Mouse (Mus musculus) Patski (cell line): ENCODE results near the gene Idh3g. TPM values are rescaled to one million over a fixed set of nuclear protein-coding genes. Genes with fewer than 3 reads are reported as not detected.

Experiments
- ATAC-seq: fragments of 100-300 bp; one replicate; pipeline ENCODE4 v1.8.0; 2021
- CTCF ChIA-PET: fragments of 350-600 bp; sonication (Branson Sonifier 250); formaldehyde crosslinking; loops from one replicate; lab custom pipeline; 2022; ENCODE audit warnings: inconsistent platforms; lab: Charles Lee
- POLR2A ChIA-PET: fragments of 350-600 bp; sonication (Branson Sonifier 250); formaldehyde crosslinking; loops from one replicate; lab custom pipeline; 2022; ENCODE audit warnings: antibody characterized with exemption, inconsistent platforms; lab: Charles Lee
- DNase-seq: peaks from one replicate; pipeline ENCODE4 v3.0.0-alpha.2; 2011; ENCODE audit warnings: low read depth, low spot score
- H3K27me3 ChIP-seq: fragments of 371-371 bp; one replicate; pipeline ENCODE4 v1.5.1; 2021
- CTCF ChIP-seq: fragments of 100-300 bp; IDR thresholded peaks from one replicate; pipeline ENCODE4 v1.5.1; 2021
- in situ Hi-C: fragments of 300-500 bp; cut with MboI; formaldehyde crosslinking; loops from 3 replicates; pipeline ENCODE4 v1.11.1; 2018; ENCODE audit warnings: low pct_unique_long_range_greater_than_20kb, mixed read lengths
- polyA plus RNA-seq: library from polyadenylated mRNA; unstranded; gene quantifications from one replicate; pipeline ENCODE4 v1.2.3, GENCODE M21; 2021

Gene Idh3g
- 275 TPM for polyA plus RNA-seq

GRCm38 (mm10) chrX:73786364-73787224, at the start of gene Idh3g, which contains the start of gene Ssr4:
Gene Idh3g (minus strand): TSS chrX:73786897.
Gene Ssr4 (plus strand): TSS chrX:73787028.
- ChIA-PET CTCF (no interaction called here), POLR2A (interaction anchor here (1.0 kb wide), 1 partner anchor 12 kb away, joined by 4 read pairs; the partner anchor contains the start of gene Srpk3)
- DNase-seq (peak; percentile 78), ATAC-seq (peak; percentile 89)
- H3K27me3 ChIP-seq, result no peaks in the 10 kb centered on the region
- TF ChIP-seq CTCF, result no peak
- in situ Hi-C loops, result no loop called here

DNA sequence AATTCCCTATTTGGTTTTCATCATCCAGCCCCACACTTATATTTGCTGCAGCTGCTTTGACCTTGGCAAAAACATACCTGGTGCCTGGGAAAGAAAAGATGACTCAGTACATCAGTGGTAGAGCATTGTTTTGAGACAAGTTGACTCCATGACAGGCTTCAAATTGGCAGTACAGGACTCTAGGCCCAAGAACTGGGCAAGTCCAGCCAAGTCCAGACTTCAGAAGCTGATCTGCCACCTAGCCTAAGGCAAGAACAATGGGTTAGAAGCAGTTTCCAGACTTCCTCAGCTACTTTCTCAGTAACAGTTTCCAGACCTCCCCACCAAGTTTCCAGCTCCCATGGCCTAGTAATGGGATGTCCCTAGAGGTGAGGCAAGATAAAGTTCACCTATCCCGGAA, 49.0 kb upstream of the Idh3g start:
- ChIA-PET POLR2A (no interaction called here), CTCF (no interaction called here)
- no peak for TF ChIP-seq CTCF
- in situ Hi-C loops, result no loop called here
- no peak for ATAC-seq
- H3K27me3 ChIP-seq, result peaks cover 7% of the 10 kb centered on the region
- DNase-seq, result no peak

DNA sequence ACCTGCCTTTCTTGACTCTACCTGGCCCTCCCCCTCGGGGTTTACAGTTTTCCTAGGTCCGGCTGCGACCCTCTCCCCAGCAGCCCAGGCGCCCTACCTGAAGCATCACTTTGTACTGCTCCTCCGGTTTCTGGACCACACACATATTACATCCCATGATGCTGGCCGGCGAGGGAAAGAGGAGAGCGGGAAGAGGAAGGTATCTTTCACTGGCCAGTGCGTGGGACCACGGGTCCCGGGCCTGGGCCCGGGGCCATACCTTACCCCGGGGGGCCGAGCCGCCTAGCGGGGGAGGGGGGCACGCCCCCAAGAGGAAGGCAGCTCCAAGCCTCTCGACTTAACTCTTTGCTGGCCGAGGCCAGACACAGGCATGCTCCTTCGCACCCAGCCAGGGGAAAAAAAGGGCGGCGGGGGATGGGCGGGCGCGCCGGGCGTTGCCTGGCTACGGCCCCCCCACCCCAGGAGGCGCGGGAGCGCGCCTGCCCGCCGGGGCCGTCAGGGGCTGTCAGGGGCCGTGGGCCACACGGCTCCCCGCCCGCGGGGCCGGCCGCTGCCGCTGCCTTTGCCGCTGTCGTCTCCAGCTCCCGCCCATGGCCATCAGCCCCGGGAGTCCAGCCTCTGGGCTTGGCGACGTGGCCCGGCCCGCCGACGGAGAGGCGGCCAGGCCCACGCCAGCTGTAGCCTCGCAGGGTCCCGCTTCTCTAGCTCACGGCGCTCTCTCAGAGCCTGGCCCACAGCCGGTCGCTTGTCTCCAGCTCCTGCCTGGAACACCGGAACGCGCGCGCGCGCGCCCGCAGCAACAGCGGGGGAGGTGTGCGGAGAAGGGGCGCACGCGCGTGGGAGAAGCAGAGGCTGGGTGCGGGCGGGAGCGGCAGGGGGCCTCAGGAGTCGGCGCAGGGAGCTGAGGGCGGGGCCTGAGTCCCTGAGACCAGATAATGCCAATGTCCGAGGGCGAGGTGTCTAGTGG, 37.8 kb upstream of the Idh3g start, which contains the start of gene Pdzd4:
Pdzd4 (minus strand) TSS at position 785 of the 967 bp plus-strand sequence.
- TF ChIP-seq CTCF, result no peak
- DNase-seq (no peak), ATAC-seq (peak; percentile 75)
- in situ Hi-C loops, result no loop called here
- H3K27me3 ChIP-seq, result peaks cover 7% of the 10 kb centered on the region
- ChIA-PET CTCF (interaction anchor here (1.1 kb wide), 1 partner anchor 26 kb away, joined by 3 read pairs; no protein-coding TSS in a partner anchor), POLR2A (interaction anchor here (0.8 kb wide), 1 partner anchor 9 kb away, joined by 4 read pairs; no protein-coding TSS in a partner anchor)

- peaks cover 15% of the 10 kb centered on the region for H3K27me3 ChIP-seq
- in situ Hi-C loops, result no loop called here
- DNase-seq, result no peak
- ChIA-PET POLR2A (interaction anchor here (0.8 kb wide), 1 partner anchor 8 kb away, joined by 4 read pairs; no protein-coding TSS in a partner anchor), CTCF (no interaction called here)
- no peak for TF ChIP-seq CTCF
- ATAC-seq, result no peak
Measured at GRCm38 (mm10) chrX:73823747-73824146, 37.0 kb upstream of the Idh3g start.

DNA sequence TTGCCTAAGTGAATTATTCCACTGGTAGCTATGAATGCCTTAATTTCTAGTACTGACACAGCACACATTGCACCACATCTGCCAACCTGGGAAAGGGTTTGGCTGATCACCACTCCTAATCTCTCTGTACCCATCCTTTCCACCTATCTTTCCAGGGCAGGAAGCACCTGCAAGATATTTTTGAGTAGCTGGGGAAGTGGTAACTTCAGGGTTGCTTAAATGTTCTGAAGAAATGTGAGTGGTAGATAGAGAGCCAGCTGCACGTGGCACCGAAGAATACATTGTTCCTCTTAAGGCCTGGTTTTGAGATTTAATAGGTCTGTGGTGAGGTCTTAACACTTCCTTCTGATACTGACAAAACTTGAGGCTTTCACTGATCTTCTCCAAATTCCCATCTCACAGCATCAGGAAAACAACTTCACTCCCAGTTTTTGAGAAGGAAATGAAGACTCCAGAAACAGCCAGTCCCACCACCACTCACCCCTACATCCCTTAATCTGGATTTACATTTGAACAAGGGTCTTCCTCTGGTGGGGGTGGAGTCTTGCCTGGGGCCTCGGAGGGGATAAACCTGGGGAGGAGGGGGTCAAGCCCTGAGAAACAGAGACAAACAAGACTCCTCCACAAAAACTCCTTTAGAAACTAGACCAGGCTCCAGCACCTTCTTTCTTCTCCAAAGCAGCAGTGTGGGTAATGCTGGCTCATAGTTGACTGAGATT, 30.1 kb upstream of the Idh3g start:
- ATAC-seq (no peak), DNase-seq (no peak)
- POLR2A ChIA-PET, result no interaction called here
- peaks cover 9% of the 10 kb centered on the region for H3K27me3 ChIP-seq
- CTCF ChIA-PET, result no interaction called here
- in situ Hi-C loops, result no loop called here
- no peak for TF ChIP-seq CTCF

GRCm38 (mm10) chrX:73815072-73815471, 28.4 kb upstream of the Idh3g start:
- CTCF ChIA-PET, result interaction anchor here (1.0 kb wide), 1 partner anchor 12 kb away, joined by 3 read pairs; no protein-coding TSS in a partner anchor
- in situ Hi-C loops, result no loop called here
- POLR2A ChIA-PET, result interaction anchor here (1.0 kb wide), 1 partner anchor 9 kb away, joined by 4 read pairs; no protein-coding TSS in a partner anchor
- DNase-seq, result no peak
- H3K27me3 ChIP-seq, result peaks cover 9% of the 10 kb centered on the region
- TF ChIP-seq CTCF, result no peak
- ATAC-seq, result no peak

- DNase-seq, result no peak
- no peak for ATAC-seq
- H3K27me3 ChIP-seq, result peaks cover 16% of the 10 kb centered on the region
- ChIA-PET CTCF (no interaction called here), POLR2A (interaction anchor here (0.7 kb wide), 1 partner anchor 47 kb away, joined by 8 read pairs; no protein-coding TSS in a partner anchor)
- TF ChIP-seq CTCF, result no peak
- in situ Hi-C loops, result no loop called here
Measured at GRCm38 (mm10) chrX:73805814-73806213, 19.1 kb upstream of the Idh3g start.

DNA sequence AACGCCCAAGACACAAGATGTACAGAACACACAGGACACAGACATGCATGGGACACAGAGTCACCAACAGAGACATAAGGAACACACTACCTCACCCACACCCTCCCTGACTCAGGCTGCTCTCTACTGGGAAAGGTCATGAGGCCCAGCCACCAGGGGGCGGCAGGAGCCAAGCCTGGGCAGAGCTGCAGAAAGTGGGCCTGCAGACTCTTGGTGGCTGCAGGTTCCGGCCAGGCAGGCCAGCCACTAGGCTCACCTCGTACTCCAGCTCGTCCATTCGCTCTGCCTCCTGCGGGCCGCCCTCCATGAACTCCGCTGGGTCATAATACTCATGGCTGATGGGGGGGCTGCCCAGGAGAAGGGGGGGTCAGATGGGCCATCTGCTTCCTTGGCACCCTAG, 11.8 kb upstream of the Idh3g start:
- TF ChIP-seq CTCF, result no peak
- CTCF ChIA-PET, result interaction anchor here (1.2 to 1.7 kb wide), 5 partner anchors 27 to 135 kb away, joined by 3 to 9 read pairs (median 4); partner anchors contain the start of gene Avpr2
- POLR2A ChIA-PET, result interaction anchor here (1.4 kb wide), 1 partner anchor 97 kb away, joined by 3 read pairs; no protein-coding TSS in a partner anchor
- in situ Hi-C loops, result no loop called here
- DNase-seq (no peak), ATAC-seq (peak; percentile 79)
- H3K27me3 ChIP-seq, result peaks cover 10% of the 10 kb centered on the region

GRCm38 (mm10) chrX:73797511-73797910, 10.8 kb upstream of the Idh3g start:
- CTCF ChIA-PET, result interaction anchor here (1.0 to 1.5 kb wide), 4 partner anchors 28 to 117 kb away, joined by 3 to 4 read pairs (median 3); partner anchors contain the start of gene Avpr2
- TF ChIP-seq CTCF, result no peak
- no peak for DNase-seq
- POLR2A ChIA-PET, result interaction anchor here (0.6 to 1.8 kb wide), 2 partner anchors 98 to 449 kb away, joined by 3 to 7 read pairs; partner anchors contain the start of gene L1cam
- in situ Hi-C loops, result no loop called here
- ATAC-seq, result no peak
- peaks cover 1% of the 10 kb centered on the region for H3K27me3 ChIP-seq
